Mouse (Mus musculus) G1E-ER4 (cell line): ENCODE data around the gene Chrna9. TPM values are rescaled to one million over a fixed set of nuclear protein-coding genes. Genes with fewer than 3 reads are reported as not detected.

Experiments used
- GATA1 ChIP-seq: IDR thresholded peaks from one replicate; pipeline ENCODE4 v1.8.0; 2012; ENCODE audit warnings: low read length, inconsistent platforms
- polyA plus RNA-seq: library from polyadenylated mRNA; stranded (reverse); fragments of >175 nt; gene quantifications from 2 replicates; pipeline ENCODE4 v1.2.3, GENCODE M21; 2012

The Chrna9 gene
- polyA plus RNA-seq, 1 experiment, result not detected

DNA sequence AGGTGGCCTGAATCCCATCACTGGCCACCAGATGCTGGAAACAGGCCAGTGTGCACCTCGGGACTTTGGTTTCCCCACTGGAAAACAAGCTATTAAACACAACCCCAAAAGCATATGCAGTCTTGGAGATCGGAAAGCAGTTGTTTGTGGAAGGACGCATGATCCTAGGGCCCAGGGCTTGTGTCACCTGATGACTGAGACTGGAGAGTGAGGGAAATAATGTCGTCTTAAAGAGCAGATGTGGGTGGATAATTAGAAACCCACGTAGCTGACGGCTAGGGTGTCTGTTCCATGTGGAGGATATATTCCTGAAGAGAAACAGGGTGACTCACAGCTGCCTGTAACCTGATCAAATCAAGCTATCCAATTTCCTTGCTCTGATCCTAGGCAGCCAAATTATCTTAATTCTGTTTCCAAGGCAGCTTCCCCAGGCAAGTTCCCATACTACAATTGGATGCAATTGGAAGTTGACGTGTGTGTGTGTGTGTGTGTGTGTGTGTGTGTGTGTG is 31.1 kb downstream of the Chrna9 start:
- no peak for TF ChIP-seq GATA1

GRCm38 (mm10) chr5:65967091-65967490 is 32.4 kb downstream of the Chrna9 start:
- TF ChIP-seq GATA1, result no peak

DNA sequence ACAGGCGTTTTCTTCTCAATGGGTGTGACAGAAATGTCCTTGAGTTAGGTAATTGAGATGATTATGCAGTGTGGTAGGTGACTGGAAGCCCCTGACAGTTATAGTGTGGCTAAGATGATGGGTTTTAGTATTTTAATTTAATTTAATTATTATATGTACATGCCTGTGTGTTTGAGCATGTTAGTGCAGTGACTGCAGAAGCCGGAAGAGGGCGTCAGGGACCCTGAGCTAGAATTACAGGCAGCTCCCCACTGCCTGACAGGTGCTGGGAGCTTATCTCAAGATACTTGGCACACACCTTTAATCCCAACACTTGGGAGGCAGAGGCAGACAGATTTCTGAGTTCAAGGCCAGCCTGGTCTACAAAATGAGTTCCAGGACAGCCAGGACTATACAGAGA is 33.3 kb downstream of the Chrna9 start:
- no peak for TF ChIP-seq GATA1

GRCm38 (mm10) chr5:65973189-65973588 is 38.5 kb downstream of the Chrna9 start:
- TF ChIP-seq GATA1, result no peak

- no peak for TF ChIP-seq GATA1
Measured at GRCm38 (mm10) chr5:65975731-65976130, 41.0 kb downstream of the Chrna9 start.

GRCm38 (mm10) chr5:65986426-65986825 is 51.7 kb downstream of the Chrna9 start:
- no peak for TF ChIP-seq GATA1

- TF ChIP-seq GATA1, result no peak
Measured at GRCm38 (mm10) chr5:65991191-65991590, 56.5 kb downstream of the Chrna9 start.

- no peak for TF ChIP-seq GATA1
Measured at GRCm38 (mm10) chr5:65994643-65995042, 59.9 kb downstream of the Chrna9 start.

GRCm38 (mm10) chr5:65997813-65998212 is 63.1 kb downstream of the Chrna9 start:
- no peak for TF ChIP-seq GATA1

- TF ChIP-seq GATA1, result no peak
Measured at GRCm38 (mm10) chr5:65999106-65999505, 64.4 kb downstream of the Chrna9 start.

- TF ChIP-seq GATA1, result no peak
Measured at GRCm38 (mm10) chr5:66000074-66000473, 65.4 kb downstream of the Chrna9 start.

DNA sequence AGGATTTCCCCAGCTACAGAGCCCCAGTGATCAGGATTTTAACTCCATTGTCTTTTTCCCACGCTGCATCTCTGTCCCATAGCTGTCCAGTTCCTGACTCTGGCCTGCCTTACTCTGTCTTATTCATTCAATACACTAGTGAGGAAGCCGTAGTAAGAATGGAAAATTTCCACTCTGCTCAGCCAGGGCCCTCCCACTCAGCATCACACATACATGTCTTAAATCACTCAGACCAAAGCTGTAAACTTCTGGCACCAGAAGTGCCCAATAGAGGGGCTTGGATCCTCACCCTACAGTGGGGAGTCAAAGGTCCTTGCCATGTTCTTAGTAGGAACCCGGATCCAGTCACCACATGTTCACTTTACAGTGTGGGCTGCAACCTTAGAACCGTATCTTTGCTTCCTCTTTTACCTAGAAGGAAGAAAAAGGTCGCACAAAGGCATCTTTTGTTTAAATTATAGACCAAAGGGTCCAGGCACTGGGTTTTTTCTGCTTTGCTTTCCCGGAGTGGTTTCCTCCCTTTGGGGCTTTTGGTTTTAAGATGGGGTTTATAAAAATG is 65.9 kb downstream of the Chrna9 start:
- TF ChIP-seq GATA1, result no peak

DNA sequence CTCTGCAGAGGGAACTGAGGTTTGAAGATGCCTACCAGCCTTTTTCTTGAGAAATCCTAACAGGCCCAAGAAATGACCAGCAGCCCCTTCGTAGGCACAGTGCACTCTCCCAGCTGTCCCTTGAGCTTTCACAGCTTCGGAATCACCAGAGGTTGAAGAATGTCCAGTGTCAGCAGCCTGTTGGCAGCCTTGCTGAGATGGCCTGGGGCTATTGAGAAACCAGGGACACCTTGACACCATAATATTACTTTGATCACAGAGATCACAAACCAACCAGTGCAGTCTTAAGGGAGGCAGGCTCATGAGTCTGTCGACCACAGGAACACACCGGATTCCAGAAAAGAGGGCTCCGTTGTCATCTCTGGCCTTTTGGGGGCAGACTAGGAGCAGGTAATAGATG is 66.5 kb downstream of the Chrna9 start:
- TF ChIP-seq GATA1, result no peak

GRCm38 (mm10) chr5:66004134-66004925 is 69.6 kb downstream of the Chrna9 start, which contains the start of gene 9130230L23Rik:
Gene 9130230L23Rik (minus strand): TSS chr5:66004285.
- TF ChIP-seq GATA1, result no peak

DNA sequence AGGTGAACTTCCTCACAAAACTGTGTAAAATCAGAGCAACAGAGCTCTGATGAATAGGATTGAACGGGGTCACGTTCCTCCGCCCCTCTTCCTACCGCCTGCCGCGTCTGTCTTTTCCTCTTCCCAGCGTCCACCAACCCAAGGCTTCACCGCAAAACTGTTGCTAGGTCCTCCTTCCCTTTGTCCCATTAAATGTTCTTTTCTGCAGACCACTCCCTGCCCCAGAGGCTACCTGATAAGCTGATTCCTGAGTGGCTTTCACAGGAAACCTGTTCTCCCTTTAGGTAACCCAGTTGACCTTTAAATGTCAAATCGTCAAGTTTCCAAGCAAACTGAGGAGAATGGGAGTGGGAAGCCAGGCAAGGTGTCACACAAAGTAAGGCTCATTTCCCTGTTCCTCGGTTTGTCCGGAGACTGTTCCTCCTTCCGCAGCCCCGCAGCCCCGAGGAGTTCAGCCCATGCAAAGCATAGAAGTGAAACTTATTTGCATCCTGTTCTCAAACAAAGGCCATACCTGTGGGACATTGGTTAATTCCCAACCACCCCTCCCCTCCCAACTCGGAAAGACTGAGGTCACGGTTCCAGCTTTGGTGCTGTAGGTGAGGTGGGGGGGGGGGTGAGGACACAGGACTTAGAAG is 70.4 kb downstream of the Chrna9 start:
- no peak for TF ChIP-seq GATA1

DNA sequence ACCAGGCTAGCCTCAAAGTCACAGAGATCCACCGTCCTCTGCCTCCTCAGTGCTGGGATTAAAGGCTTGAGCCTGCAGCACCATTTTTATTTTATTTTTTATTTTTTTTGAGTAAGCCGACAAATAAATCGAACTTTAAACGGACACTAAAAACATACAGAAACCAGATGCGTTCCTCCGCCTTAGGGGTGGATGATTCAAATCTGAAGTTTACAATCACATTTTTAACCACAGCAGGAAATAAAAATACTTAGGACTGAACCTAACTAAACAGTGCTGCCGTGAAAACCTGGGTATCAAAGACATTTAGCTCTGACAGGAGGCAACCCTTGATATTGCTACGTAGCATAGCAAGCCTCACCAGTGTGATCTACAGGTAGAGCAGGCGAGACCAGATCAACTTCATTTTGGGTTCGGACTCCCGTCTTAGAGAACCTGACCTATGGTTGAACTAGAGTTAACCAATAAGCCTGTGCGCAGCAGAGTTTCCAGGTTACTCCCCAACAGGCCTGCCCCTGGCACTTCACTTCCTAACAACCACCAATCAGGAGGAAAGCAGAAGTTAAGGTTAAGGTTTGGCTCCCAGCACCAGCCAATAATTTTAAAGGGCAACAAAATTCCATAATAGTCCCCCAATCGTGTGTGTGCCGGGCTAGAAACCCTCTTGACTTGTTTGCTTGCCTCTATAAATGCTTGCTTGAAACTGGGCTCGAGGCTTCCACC is 73.7 kb downstream of the Chrna9 start:
- TF ChIP-seq GATA1, result no peak
